Comparison of ENCODE assay signal across 7 mouse cellular contexts in the genomic region with DNA sequence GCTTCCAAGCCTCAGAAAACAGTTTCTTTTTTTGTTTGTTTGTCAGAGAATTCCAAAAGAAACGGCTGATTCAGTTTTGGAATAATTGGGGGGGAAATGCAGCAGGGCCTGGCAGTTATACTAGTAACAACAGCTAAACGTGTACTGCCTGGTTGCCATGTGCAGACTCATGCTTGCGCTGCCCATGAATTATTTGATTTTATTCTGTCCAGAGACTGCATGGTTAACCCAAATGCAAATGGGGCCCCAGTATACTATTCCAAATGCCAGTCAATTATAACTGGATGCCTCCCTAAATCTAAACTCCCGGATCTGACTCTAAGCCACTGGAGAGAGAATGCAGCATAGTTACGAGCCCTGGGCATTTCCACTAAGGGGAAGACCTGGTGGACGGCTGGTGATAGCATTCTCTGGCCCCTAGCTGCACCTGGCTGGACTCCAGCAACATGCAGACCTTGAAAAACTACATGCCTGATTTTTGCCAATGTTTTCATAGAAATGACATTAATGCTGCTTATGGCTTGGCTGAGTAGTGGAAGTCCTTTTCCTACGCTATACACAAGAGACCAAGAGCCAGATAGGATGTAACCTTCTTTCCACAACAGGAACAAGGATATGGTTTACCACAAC. TPM values are rescaled to one million over a fixed set of nuclear protein-coding genes. Genes with fewer than 3 reads are reported as not detected.
DNase-seq lines count a peak whose midpoint lies in the region; ATAC-seq lines count a peak whose summit lies in the region.

No protein-coding gene starts in this region.

- peaks cover 26% of the 10 kb centered on the region for H3K27me3 ChIP-seq in lung, embryonic 15.5 days
- peaks cover 24% of the 10 kb centered on the region for H3K27me3 ChIP-seq in embryonic facial prominence, embryonic 14.5 days (replicated peaks; ENCODE audit: control insufficient read depth, insufficient read depth, low read length)

- H3K36me3 ChIP-seq in lung, embryonic 15.5 days: no peaks in the 10 kb centered on the region
- H3K36me3 ChIP-seq in embryonic facial prominence, embryonic 14.5 days (ENCODE audit: control insufficient read depth, insufficient read depth, low read length): no peaks in the 10 kb centered on the region

- peaks cover 12% of the 10 kb centered on the region; the same call in 1 of the 2 replicates for H3K4me1 ChIP-seq in lung, embryonic 15.5 days
- peaks cover 13% of the 10 kb centered on the region for H3K4me1 ChIP-seq in embryonic facial prominence, embryonic 14.5 days (ENCODE audit: control insufficient read depth, insufficient read depth, low read length)

- 49% methylated on average over 7 of the region's 7 CpGs for whole genome bisulfite sequencing in lung, embryonic 15.5 days
- WGBS in embryonic facial prominence, embryonic 14.5 days: 30% methylated on average over 7 of the region's 7 CpGs

- no peak for ATAC-seq in lung, embryonic 15.5 days (ENCODE audit: borderline replicate concordance, extremely low read depth, low FRiP score, low TSS enrichment)
- 0 out of 2 replicates have a peak, but pooled peaks have one; percentile 3 for ATAC-seq in embryonic facial prominence, embryonic 14.5 days (ENCODE audit: low read depth)

- peak overlapping the region; percentile 72 for H3K4me3 ChIP-seq in lung, embryonic 15.5 days
- peak overlapping the region; percentile 73 for H3K4me3 ChIP-seq in embryonic facial prominence, embryonic 14.5 days (ENCODE audit: low read depth, low read length)

- DNase-seq in lung, postnatal 36 days: no peak
- peak; percentile 14 for DNase-seq in embryonic facial prominence, embryonic 14.5 days (ENCODE audit: low spot score)
- DNase-seq in left cerebral cortex, postnatal 25 days (ENCODE audit: low spot score in 2 of 2): peak; percentile 29 to 63
- DNase-seq in right cerebral cortex, postnatal 25 days: peak; percentile 35
- no peak for DNase-seq in spleen, adult 12 weeks (ENCODE audit: low spot score)
- no peak for DNase-seq in c-Kit-positive CD71-positive TER-119-positive erythroid progenitor cells, embryonic 14.5 days (ENCODE audit: low spot score)

- H3K27ac ChIP-seq in lung, embryonic 15.5 days: no peak overlapping the region
- H3K27ac ChIP-seq in embryonic facial prominence, embryonic 14.5 days (replicated peaks; ENCODE audit: low read depth, low read length): peak overlapping the region; percentile 83

- intact Hi-C loops in left cerebral cortex, postnatal 25 days (cut with DNase I): loop anchor here (5.0 to 10.0 kb wide), 3 partner anchors 198 to 560 kb away; no protein-coding TSS in a partner anchor

- H3K4me2 ChIP-seq in lung, embryonic 15.5 days: peak overlapping the region; percentile 95
- H3K4me2 ChIP-seq in embryonic facial prominence, embryonic 14.5 days (ENCODE audit: low read depth, low read length): peak overlapping the region; percentile 86

- no peaks in the 10 kb centered on the region for H3K9me3 ChIP-seq in lung, embryonic 15.5 days
- no peaks in the 10 kb centered on the region for H3K9me3 ChIP-seq in embryonic facial prominence, embryonic 14.5 days (ENCODE audit: control insufficient read depth, low read length)

- peak overlapping the region; percentile 54 for H3K9ac ChIP-seq in lung, embryonic 15.5 days
- H3K9ac ChIP-seq in embryonic facial prominence, embryonic 14.5 days (ENCODE audit: low read depth, low read length): peak overlapping the region; percentile 70

RNA-seq across cellular contexts. Expression of a gene that starts 1.4 kb away (rescaled TPM):
- polyA plus RNA-seq in lung, embryonic 15.5 days (2015; fragmentation: Nextera tagmentation; extraction: Ambion mirVana): 0.35 and 0.44 TPM in 2 replicates
- polyA plus RNA-seq in embryonic facial prominence, embryonic 14.5 days (2014; fragmentation: Nextera tagmentation; extraction: Ambion mirVana): 3.4 and 3.7 TPM in 2 replicates
- 10 to 100 TPM; 73.5 to 92.9 TPM for total RNA-seq in left cerebral cortex, postnatal 25 days (2021)

Comparison
In these comparisons a context has a peak if more than half of its experiments do, and no peak if none do; other contexts are left out.
1. DNase-seq: peak in embryonic facial prominence, embryonic 14.5 days (single experiment), left cerebral cortex, postnatal 25 days (2 of 2) and right cerebral cortex, postnatal 25 days (single experiment); none in lung, postnatal 36 days (single experiment), spleen, adult 12 weeks (single experiment) and c-Kit-positive CD71-positive TER-119-positive erythroid progenitor cells, embryonic 14.5 days (single experiment).